Mouse (Mus musculus): ENCODE measurements at regions not wholly inside any gene's neighbourhood (a gene's known extent, or its start where the extent isn't known, plus 50 kb on each side); places are given as distances from the start of the nearest gene placed in this dataset.

DNA sequence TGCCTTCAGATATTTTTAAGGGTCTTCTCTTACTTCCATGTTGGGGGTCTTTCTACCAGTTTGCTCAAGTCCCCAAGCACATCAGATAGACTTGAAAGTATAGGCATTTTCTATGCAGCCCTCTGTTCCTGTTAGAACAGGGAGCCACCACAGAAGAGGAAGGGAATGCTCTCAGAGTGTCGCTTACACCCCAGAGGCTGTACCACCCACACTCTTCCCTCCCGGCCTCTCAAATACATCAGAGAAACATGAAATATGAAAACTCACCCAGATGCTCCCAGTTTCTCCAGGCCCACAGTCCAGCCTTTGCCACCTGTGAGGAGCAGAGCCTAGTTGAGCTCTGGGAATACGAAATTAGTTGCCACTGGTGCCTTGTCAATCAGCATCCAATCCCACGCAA lies 423.2 kb upstream of the Meis1 start:
- ATAC-seq: no peak
- 72% methylated on average over 4 of the region's 4 CpGs for WGBS (ENCODE audit: insufficient replicate concordance)

DNA sequence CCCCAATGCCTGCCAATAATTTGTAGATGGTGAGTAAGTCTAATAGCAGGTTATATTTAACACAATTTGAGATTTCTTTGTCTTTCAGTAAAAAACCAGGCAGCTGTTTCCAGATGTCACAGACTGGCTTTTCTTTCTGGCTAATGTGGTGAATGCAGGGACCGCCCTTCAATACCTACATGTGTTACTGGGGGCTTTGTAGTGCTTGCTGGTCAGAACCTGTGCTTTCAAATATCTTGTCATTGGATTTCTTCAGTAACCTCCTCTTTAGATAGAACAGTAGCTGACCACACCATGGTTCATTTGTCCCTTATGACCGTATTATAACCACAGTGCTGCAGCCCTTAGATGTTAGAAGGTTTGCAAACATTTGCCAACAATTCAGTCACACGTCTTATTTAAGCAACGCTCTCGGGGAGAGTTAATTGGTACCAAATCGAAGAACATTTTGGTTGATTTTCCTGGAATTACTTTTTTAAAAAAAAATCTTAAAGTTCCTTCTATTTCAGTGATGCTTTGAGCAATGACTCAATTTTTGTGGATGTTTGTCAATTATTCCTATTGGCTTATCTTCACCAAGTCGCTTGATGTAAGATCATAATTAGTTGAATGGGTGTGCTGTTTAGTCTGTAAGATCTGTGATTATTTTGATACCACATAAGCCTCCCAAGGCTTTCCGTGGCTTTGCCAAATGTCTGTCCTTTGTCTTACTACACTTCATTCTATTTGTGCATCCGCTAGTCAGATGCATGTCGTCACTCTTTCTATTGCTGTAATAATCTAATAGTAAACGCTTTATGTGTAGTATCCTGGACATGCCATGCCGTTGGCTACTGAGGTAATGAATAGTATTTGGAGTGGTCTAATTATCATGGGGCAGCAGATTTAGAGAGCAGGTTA lies 436.9 kb upstream of the Meis1 start:
- no peaks in the 10 kb centered on the region for H3K4me1 ChIP-seq (ENCODE audit: insufficient read depth)
- H3K36me3 ChIP-seq (replicated peaks; ENCODE audit: insufficient read depth, low read length): no peaks in the 10 kb centered on the region
- no peak overlapping the region for H3K27ac ChIP-seq (ENCODE audit: low read depth)
- 82% methylated on average over 12 of the region's 12 CpGs for WGBS (ENCODE audit: insufficient replicate concordance)
- no peaks in the 10 kb centered on the region for H3K27me3 ChIP-seq (ENCODE audit: insufficient read depth, low read length)
- no peak for DNase-seq
- ATAC-seq: no peak
- TF ChIP-seq EP300 (IDR thresholded peaks at IDR 0.05; ENCODE audit: low read depth) (no peak), CTCF (IDR thresholded peaks at IDR 0.05; ENCODE audit: low read depth) (no peak)
- H3K9ac ChIP-seq (replicated peaks): no peak overlapping the region
- H3K9me3 ChIP-seq (ENCODE audit: low read length): no peaks in the 10 kb centered on the region
- no peak overlapping the region for H3K4me2 ChIP-seq (ENCODE audit: low read depth, low read length)
- H3K4me3 ChIP-seq (ENCODE audit: low read depth, low read length): no peak overlapping the region

More for the DNA sequence above, 423.2 kb upstream of the Meis1 start:
- no peaks in the 10 kb centered on the region for H3K36me3 ChIP-seq (replicated peaks; ENCODE audit: insufficient read depth, low read length)
- H3K4me2 ChIP-seq (ENCODE audit: low read depth, low read length): no peak overlapping the region
- DNase-seq: no peak
- no peaks in the 10 kb centered on the region for H3K27me3 ChIP-seq (ENCODE audit: insufficient read depth, low read length)
- no peaks in the 10 kb centered on the region for H3K4me1 ChIP-seq (ENCODE audit: insufficient read depth)
- H3K4me3 ChIP-seq (ENCODE audit: low read depth, low read length): no peak overlapping the region
- H3K27ac ChIP-seq (ENCODE audit: low read depth): no peak overlapping the region
- H3K9ac ChIP-seq (replicated peaks): no peak overlapping the region
- TF ChIP-seq CTCF (IDR thresholded peaks at IDR 0.05; ENCODE audit: low read depth): no peak
- no peak for TF ChIP-seq EP300 (IDR thresholded peaks at IDR 0.05; ENCODE audit: low read depth)
- no peaks in the 10 kb centered on the region for H3K9me3 ChIP-seq (ENCODE audit: low read length)

DNA sequence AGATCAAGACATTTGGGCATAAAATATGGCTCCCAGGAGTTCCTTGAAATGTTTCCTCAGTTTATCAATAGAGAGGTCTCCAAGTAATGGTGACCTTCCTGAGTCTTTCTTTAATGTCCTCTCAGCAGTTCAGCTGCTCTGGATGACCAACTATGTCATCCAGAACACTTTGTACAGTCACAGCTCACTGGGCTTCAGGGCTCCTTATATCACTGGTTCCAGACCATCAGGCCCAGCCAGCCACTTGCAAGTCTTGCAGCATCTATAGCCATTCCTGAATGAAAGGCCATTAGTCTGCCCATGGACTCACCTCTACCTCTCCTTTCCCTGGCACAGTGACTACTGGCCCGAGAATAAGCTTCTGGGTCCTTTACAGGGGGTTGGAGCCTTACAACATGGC lies 437.8 kb upstream of the Meis1 start:
- Histone ChIP-seq H3K4me1 (ENCODE audit: insufficient read depth) (no peaks in the 10 kb centered on the region), H3K4me3 (ENCODE audit: low read depth, low read length) (no peak overlapping the region), H3K4me2 (ENCODE audit: low read depth, low read length) (no peak overlapping the region), H3K27me3 (ENCODE audit: insufficient read depth, low read length) (no peaks in the 10 kb centered on the region), H3K9ac (replicated peaks) (no peak overlapping the region), H3K27ac (ENCODE audit: low read depth) (no peak overlapping the region), H3K9me3 (ENCODE audit: low read length) (no peaks in the 10 kb centered on the region), H3K36me3 (replicated peaks; ENCODE audit: insufficient read depth, low read length) (no peaks in the 10 kb centered on the region)
- no peak for DNase-seq
- 68% methylated on average over 1 of the region's 1 CpGs for WGBS (ENCODE audit: insufficient replicate concordance)
- no peak for TF ChIP-seq EP300 (IDR thresholded peaks at IDR 0.05; ENCODE audit: low read depth)
- no peak for ATAC-seq

DNA sequence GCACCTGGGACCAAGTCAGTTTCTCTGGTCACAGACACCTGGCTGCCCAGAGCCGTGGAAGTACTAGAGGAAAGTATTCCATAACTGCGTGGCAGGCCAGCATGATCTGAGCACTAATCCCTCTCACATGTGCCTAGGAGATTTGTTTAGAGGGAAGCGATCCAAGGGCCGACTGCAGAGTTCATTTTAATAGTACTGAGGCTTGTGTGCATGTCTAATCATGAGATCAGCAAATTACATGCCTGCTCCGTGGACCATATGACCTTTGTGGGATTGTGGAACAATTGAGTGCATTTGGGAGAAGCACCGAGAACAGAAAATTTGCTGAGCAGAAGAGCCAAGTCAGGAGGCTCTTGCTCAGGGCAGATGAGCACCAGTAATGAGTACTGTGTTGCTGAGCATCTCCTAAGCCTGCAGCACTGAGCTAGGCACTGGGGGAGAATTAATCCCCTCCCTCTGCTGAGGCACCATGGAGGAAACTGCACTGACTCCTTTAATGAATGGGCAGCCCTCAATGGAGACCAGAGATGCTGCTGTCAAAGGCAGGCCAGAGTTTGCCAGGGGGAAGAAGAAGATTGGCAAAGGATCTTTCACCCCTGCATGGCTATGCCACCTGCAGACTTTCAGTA lies 445.1 kb upstream of the Meis1 start:
- H3K27ac ChIP-seq (ENCODE audit: low read depth): no peak overlapping the region
- ATAC-seq (no peak), DNase-seq (no peak)
- H3K4me1 ChIP-seq (ENCODE audit: insufficient read depth): no peaks in the 10 kb centered on the region
- TF ChIP-seq CTCF (IDR thresholded peaks at IDR 0.05; ENCODE audit: low read depth) (no peak), EP300 (IDR thresholded peaks at IDR 0.05; ENCODE audit: low read depth) (no peak)
- H3K36me3 ChIP-seq (replicated peaks; ENCODE audit: insufficient read depth, low read length): no peaks in the 10 kb centered on the region
- no peaks in the 10 kb centered on the region for H3K27me3 ChIP-seq (ENCODE audit: insufficient read depth, low read length)
- H3K9ac ChIP-seq (replicated peaks): no peak overlapping the region
- no peaks in the 10 kb centered on the region for H3K9me3 ChIP-seq (ENCODE audit: low read length)
- no peak overlapping the region for H3K4me3 ChIP-seq (ENCODE audit: low read depth, low read length)
- H3K4me2 ChIP-seq (ENCODE audit: low read depth, low read length): no peak overlapping the region
- 72% methylated on average over 6 of the region's 6 CpGs for WGBS (ENCODE audit: insufficient replicate concordance)

DNA sequence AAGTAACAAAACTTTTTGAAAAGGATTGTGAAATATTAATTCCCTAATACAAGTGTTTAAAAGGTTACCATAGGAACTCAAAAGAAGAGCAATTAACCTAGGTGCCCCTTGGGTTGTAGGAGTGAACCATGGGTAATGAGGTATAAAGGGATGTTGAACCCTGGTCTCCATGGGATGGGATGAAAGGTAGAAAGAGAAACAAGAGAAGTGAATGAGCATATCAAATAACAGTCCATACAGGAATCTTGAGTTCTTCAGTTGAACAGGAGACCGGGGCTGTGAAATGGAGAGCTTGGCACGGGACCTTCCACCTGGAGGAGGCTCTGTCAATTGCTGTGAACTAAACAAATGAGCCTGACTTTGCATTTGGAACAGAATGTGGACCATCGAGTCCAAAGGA lies 449.6 kb upstream of the Meis1 start:
- no peak overlapping the region for H3K9ac ChIP-seq (replicated peaks)
- no peak for DNase-seq

DNA sequence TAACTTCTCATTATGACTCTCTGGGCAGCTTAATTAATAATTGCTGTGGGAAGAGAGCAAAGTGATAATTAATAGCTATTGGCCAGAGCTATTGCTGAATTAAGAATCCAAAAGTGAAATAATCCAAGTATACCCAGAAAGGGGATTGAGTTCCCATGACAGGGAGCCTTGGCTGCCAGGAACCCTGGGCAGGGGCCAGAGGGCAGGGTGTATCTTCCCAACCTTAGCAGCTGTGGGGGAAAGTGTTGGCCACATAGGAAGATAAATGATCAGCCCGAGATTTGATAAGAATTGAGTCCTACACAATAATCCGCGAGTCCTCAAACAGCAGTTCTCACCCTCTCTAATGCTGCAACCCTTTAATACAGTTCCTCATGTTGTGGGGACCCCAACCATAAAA lies 450.0 kb upstream of the Meis1 start:
- H3K9me3 ChIP-seq (ENCODE audit: low read length): no peaks in the 10 kb centered on the region
- no peaks in the 10 kb centered on the region for H3K27me3 ChIP-seq (ENCODE audit: insufficient read depth, low read length)
- no peak overlapping the region for H3K4me3 ChIP-seq (ENCODE audit: low read depth, low read length)
- DNase-seq (no peak), ATAC-seq (no peak)
- H3K4me2 ChIP-seq (ENCODE audit: low read depth, low read length): no peak overlapping the region
- H3K4me1 ChIP-seq (ENCODE audit: insufficient read depth): no peaks in the 10 kb centered on the region
- WGBS (ENCODE audit: insufficient replicate concordance): 80% methylated on average over 3 of the region's 3 CpGs
- TF ChIP-seq CTCF (IDR thresholded peaks at IDR 0.05; ENCODE audit: low read depth): no peak
- TF ChIP-seq EP300 (IDR thresholded peaks at IDR 0.05; ENCODE audit: low read depth): no peak
- H3K27ac ChIP-seq (ENCODE audit: low read depth): no peak overlapping the region
- H3K36me3 ChIP-seq (replicated peaks; ENCODE audit: insufficient read depth, low read length): no peaks in the 10 kb centered on the region
- no peak overlapping the region for H3K9ac ChIP-seq (replicated peaks)

More for the DNA sequence above, 449.6 kb upstream of the Meis1 start:
- Histone ChIP-seq H3K4me2 (ENCODE audit: low read depth, low read length) (no peak overlapping the region), H3K27ac (ENCODE audit: low read depth) (no peak overlapping the region), H3K27me3 (ENCODE audit: insufficient read depth, low read length) (no peaks in the 10 kb centered on the region), H3K36me3 (replicated peaks; ENCODE audit: insufficient read depth, low read length) (no peaks in the 10 kb centered on the region), H3K4me3 (ENCODE audit: low read depth, low read length) (no peak overlapping the region), H3K4me1 (ENCODE audit: insufficient read depth) (no peaks in the 10 kb centered on the region), H3K9me3 (ENCODE audit: low read length) (no peaks in the 10 kb centered on the region)
- no peak for TF ChIP-seq CTCF (IDR thresholded peaks at IDR 0.05; ENCODE audit: low read depth)
- TF ChIP-seq EP300 (IDR thresholded peaks at IDR 0.05; ENCODE audit: low read depth): no peak
- ATAC-seq: no peak
- 83% methylated on average over 3 of the region's 3 CpGs for WGBS (ENCODE audit: insufficient replicate concordance)
